Mouse (Mus musculus) yolk sac, embryonic 10.5 days (tissue): Measurements from ENCODE around the gene Ikzf4.
A peak's percentile ranks its signal among the peaks of the same experiment; 100 is the strongest.

ENCODE experiments used
- DNase-seq: peaks from one replicate; pipeline ENCODE4 v3.0.0-alpha.2; 2017; ENCODE audit warnings: low spot score

Gene Ikzf4

GRCm38 (mm10) chr10:128612433-128613153 lies 33.2 kb downstream of the Ikzf4 start:
- DNase-seq = peak; percentile 64

GRCm38 (mm10) chr10:128606483-128606882 lies 39.3 kb downstream of the Ikzf4 start:
- no peak for DNase-seq

- no peak for DNase-seq
Observed at GRCm38 (mm10) chr10:128602470-128603128, 43.2 kb downstream of the Ikzf4 start.

- no peak for DNase-seq
Observed at GRCm38 (mm10) chr10:128601499-128601898, 44.3 kb downstream of the Ikzf4 start.

- DNase-seq = no peak
Observed at GRCm38 (mm10) chr10:128598476-128598875, 47.3 kb downstream of the Ikzf4 start.

- no peak for DNase-seq
Observed at GRCm38 (mm10) chr10:128592797-128593196, 53.0 kb downstream of the Ikzf4 start.

- DNase-seq = no peak
Observed at GRCm38 (mm10) chr10:128591436-128591835, 54.4 kb downstream of the Ikzf4 start.

- peak; percentile 77 for DNase-seq
Observed at GRCm38 (mm10) chr10:128590193-128590690, 55.5 kb downstream of the Ikzf4 start.

GRCm38 (mm10) chr10:128589464-128590192 lies 56.2 kb downstream of the Ikzf4 start, which contains the start of gene Erbb3:
Gene Erbb3, minus strand, starts transcription at chr10:128589652.
- peak; percentile 84 for DNase-seq

- peak; percentile 59 for DNase-seq
Observed at GRCm38 (mm10) chr10:128588775-128589463, 56.9 kb downstream of the Ikzf4 start.

- peak; percentile 32 for DNase-seq
Observed at GRCm38 (mm10) chr10:128588136-128588535, 57.7 kb downstream of the Ikzf4 start.

GRCm38 (mm10) chr10:128587697-128588096 lies 58.1 kb downstream of the Ikzf4 start:
- peak; percentile 80 for DNase-seq

- no peak for DNase-seq
Observed at GRCm38 (mm10) chr10:128587120-128587519, 58.7 kb downstream of the Ikzf4 start.

- no peak for DNase-seq
Observed at GRCm38 (mm10) chr10:128586546-128586945, 59.2 kb downstream of the Ikzf4 start.

GRCm38 (mm10) chr10:128584386-128584785 lies 61.4 kb downstream of the Ikzf4 start:
- peak; percentile 67 for DNase-seq

- DNase-seq = no peak
Observed at GRCm38 (mm10) chr10:128583644-128584043, 62.1 kb downstream of the Ikzf4 start.
